Mouse (Mus musculus) liver, adult 2 months (tissue): ENCODE results near the gene Adamtsl1.

Experiments
- CTCF ChIP-seq: fragments of 200-500 bp; IDR thresholded peaks from 2 replicates; pipeline ENCODE4 v1.5.1; 2011; ENCODE audit warnings: low read depth, low read length, control low read depth
- POLR2A ChIP-seq: fragments of 200-500 bp; IDR thresholded peaks from 2 replicates; pipeline ENCODE4 v1.6.1; 2011; ENCODE audit warnings: low read length, control low read depth; ENCODE audit not compliant: insufficient read depth; ENCODE audit errors: extremely low read depth

DNA sequence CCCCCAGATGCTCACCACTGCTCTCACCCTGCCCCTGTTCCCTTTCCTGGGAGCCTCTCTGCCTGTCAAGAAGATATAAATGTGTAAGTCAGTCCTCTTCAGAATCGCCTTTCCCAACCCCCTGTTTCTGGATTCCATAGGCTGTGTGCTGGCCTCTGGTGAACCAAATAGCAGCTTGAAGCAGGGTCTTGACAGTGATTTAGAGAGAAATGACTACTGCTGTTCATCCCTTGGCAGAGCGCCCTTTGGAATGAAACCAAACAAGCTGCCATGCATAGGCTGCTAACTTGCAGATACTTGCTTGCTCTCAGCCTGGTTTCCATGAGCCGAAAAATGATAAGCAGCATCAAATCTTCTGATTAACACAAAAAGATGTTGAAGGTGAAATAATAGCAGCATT, 610.4 kb downstream of the Adamtsl1 start:
- TF ChIP-seq CTCF (no peak), POLR2A (no peak)
